Mouse (Mus musculus): ENCODE measurements around the gene Vrk1. TPM values are rescaled to one million over a fixed set of nuclear protein-coding genes. Genes with fewer than 3 reads are reported as not detected.

Gene Vrk1
- total RNA-seq (2021) = 10 to 100 TPM; 16.6 to 17.7 TPM

DNA sequence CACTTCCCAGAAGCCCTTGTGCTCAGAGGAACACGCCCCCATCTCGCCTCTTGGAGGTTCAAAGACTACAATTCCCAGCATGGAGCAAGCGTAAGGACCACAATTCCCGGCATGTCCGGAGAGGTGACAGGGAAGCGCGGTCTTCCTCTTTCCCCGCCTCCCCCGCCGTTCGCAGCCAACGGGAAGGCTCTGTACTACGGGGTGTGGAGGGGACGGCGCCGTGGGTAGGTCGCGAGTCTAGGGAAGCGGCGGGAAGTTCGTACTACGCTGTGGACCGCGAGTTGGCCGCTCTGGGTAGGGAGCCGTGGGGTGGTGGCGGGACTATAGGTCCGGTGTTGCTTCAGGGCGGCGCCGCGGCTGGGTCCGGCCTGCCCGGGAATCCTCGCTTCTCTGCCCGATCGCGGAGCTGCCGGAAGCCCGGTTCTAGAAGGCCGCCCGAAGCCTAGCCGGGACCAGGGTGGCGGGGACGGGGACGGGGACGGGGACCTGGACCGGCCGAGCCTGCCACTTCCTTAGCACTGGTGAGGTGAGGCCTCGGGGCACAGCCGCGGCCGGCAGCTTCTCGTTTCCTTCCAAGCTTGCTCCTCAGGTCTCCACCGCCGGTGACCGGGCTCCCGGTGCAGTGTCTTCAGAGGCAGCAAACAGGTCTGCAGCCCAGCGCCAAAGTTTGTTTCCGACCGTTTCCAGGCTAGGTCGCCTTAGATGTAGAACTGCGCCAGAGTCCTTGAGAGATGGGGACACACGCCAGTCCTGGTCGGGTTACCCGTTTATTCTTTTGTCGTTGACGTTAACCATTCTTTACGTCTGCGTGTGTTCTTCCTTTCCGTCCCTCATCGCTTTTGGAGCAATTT, at the start of gene Vrk1:
TSS of gene Vrk1 (plus strand) at position 164 of the 851 bp plus-strand sequence.
- DNase-seq (ENCODE audit: extremely low spot score in 1 of 2, low spot score in 1 of 2) = peak; percentile 84 to 87

DNA sequence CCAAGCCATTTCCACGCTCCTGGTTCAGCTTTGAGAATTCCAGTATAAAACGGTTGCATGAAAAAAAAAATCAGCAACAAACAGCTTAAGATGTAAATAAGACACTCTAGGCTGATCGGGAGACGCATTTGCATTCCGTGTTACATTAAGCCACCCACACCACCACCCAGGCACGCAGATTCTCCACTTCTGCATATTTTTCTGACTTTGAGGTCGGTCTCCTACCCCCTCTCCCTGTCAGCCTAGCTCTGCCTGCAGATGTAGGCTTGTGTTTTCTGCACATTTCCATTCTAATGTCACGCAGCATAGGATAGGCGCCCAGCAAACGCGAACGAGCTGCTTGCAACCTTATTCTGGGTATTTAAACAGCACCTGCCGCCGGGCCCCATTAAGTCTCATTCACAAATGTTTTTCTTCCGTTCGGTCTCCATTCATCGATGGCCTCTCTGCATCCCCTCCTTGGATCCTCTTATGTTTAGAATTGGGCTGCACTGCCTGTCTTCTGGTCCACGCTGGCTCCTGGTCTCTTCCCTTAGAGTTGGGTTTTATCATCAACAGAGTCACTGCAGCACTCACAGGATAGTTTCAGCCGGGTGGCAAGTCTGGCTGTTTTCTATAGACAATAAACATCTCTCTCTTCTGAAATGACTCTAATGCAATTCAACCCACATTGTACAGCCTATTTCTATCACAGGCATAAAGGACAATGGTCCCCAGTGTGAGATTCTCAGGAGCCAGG, 49.3 kb upstream of the Vrk1 start:
- DNase-seq (ENCODE audit: extremely low spot score in 1 of 2, low spot score in 1 of 2) = peak in 1 of 2 experiments; percentile 44

DNA sequence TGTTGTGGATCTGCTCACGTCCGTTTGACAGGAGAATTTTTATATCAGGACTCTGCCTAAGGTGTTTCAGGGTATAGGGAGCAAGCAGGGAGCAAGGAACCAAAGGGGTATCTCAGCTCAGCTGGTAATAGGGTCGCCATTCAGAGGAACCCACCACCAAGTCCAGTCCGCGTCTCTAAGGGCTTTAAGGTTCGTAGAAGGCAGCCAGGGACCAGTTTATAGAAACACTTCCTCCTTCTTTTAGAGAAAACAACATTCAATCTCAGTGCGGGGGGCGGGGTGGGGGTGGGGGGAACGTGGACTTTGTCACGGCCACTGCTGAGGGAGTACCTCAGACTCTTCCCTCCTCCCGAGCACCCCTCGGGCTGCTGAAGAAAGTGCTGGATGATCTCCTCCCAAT, 48.4 kb upstream of the Vrk1 start:
- no peak for DNase-seq (ENCODE audit: extremely low spot score in 1 of 2, low spot score in 1 of 2)

DNA sequence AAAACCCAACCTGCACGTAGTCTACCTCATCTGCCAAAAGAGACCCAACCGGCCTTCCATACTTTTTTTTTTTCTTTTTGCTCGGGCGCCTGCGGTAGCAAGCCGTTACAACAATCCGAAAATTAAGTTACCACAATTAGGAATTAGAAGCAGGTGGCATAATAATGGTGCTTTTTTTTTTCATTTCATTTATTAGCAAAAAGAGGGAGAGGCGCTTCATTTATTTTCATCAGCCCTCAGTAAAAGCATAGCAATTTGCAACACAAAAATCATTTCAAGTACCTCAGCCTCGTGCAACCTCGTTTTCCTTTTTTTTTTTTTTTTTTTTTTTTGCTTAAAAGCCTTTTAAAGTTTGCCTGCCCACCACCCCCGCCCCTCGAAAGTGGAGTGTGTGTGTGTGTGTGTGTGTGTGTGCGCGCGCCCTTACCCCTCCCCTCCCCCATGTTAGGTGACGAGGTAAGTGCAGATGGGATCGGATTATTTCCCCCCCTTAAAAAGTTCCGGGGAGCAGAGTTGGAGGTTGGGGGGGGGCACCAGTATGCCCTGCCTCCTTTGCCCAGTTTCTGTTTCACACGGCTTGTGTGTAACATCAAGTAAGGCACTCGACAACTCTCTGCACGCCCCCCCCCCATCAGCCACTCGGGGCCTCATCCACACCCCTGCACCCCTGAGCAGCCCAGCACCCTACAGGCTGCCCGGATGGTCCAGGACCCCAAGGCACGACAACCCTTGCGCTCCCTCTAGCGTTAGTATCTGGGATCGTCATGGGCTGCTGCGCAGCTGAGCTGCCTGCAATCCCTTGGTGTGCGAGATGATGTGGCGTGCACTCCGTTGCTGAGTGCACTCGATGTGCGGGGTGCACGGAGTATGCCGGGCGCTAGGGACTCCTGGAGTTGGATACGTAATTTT, 47.7 kb upstream of the Vrk1 start:
- peak; percentile 88 to 94 for DNase-seq (ENCODE audit: extremely low spot score in 1 of 2, low spot score in 1 of 2)

DNA sequence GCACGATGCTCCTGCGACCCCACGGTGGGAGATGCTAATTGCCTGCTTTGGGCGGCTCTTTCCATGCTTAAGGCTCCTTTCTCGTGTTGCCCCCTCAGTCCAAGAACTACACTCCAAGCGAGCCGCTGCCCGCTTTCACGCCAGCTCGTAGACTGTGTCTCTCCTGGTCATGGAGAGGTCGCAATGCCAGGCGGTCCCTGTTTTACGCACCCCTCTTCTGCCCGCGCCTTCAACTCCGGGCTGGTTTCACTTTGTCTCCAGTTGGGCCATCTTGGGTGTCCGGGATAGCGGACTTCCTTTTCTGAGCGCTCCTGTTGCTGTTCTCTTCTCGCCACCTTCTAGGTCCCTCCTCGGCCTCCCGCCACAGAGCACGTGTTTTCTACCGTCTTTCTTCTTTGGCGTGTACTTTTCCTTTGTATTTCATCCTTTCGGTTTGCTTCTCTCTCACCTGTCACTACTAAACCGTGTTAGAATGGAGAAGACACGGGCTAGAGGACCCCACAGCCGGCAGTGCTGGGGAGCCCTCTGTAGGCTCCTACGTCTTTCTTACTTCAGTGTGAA, 46.9 kb upstream of the Vrk1 start:
- DNase-seq (ENCODE audit: extremely low spot score in 1 of 2, low spot score in 1 of 2) = no peak

DNA sequence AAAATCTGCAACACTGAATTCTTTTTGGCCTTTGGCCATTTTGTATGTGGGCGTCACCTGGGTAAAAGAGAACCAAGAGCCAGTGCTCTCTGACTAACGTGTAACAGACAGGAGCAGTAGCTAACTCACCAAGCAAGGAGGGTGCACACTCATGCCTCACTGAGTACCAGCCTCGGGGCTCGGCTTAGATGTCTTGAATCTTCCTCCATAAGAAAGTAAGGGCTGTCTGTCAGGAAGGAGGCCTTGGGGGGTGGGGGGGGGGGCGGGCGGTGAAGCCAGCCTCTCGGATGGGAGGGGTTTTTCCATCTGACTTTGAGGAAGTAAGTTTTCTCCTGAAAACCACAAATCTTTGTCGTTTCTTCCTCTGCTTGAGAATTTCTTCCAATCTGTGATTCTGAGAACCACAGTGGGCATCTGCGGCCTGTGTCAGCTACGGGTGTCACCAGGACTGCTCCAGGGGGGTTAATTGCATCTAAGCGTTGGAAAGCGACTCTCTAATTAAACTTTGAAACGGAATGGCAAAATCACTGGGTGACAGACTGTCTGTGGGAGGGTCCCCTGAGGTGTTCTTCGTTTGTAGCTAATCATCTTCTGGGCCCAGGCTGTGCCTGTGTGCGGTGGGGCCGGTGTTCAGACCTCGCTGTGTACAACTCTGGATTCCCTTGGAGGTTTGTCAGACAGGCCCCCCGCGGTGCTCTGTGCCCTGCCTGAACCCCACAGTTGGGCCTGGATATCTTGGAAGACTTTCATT, 43.0 kb upstream of the Vrk1 start:
- no peak for DNase-seq (ENCODE audit: extremely low spot score in 1 of 2, low spot score in 1 of 2)

DNA sequence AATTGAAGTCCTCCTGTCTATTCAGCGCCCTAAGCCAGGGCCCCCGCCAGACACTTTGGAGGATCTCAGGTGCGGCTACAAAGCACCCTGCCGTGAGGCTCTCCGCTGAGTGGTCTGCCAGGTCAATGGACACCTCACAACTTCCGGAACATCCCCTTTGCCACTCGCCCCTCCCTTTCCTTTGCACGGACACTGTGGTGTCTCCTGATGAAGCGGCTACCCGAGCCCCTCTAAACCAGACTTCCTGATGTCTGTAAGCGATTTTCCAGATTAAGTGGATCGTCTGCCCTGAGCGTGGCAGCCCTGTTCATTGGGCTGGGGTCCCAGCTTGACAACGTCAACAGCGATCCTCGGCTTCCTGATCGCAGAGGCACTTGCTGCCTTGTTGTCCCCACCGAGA, 42.2 kb upstream of the Vrk1 start:
- DNase-seq (ENCODE audit: extremely low spot score in 1 of 2, low spot score in 1 of 2) = no peak

DNA sequence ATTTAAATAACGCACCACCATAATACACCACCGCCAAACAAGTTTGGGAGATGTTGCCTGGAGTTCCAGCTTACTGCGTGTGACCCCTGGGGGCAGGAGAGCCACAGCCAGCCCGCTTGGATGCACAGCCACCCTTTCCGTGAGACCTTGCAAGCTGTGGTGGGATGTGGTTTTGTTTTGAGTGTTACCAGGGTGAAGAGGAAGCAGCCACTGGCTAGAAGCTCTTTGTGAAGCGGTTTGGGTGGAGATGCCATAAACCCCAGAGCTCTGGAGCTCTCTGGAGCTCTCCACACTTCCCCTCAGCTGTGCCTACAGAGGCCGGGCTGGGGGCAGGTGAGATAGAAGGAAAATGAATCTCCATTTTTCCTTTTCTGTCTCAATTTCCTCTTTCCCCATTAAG, 38.8 kb upstream of the Vrk1 start:
- DNase-seq (ENCODE audit: extremely low spot score in 1 of 2, low spot score in 1 of 2) = no peak

DNA sequence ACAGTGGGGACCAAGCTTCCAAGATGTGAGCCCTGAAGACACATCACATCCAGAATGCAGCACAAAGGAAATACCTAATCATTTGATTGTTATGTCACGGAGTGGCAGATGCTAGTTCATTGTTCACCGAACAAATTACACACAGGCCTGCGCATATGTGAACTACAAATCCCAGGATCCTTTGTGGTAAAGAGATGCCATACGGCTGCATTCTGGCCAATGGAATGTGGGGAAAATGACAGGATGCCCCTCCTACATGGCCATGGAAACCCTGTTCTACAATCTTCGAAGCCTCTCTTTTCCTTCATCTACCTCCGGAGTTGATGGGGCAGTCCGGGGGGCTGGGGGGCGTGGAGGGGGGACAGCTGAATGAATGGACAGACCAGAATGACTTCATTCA, 37.4 kb upstream of the Vrk1 start:
- no peak for DNase-seq (ENCODE audit: extremely low spot score in 1 of 2, low spot score in 1 of 2)

DNA sequence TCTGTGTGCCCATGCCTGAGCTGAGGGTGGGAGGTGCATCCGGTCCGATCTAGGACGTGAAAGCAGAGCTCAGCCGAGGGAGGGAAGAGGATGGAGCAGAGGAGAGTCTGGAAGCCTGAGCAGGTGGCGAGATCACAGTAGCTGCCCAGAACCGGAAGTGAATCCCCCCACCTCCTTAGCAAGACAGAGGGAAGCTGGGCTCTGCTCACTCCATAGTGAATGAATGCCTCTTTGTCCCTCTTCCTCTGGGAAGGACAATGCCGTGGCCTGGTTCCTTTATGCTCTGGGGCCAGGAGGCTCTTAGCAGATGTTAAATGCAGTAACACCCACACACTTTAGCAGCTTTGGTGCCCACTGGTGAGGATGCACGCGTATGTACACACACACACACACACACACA, 36.3 kb upstream of the Vrk1 start:
- DNase-seq (ENCODE audit: extremely low spot score in 1 of 2, low spot score in 1 of 2) = no peak

DNA sequence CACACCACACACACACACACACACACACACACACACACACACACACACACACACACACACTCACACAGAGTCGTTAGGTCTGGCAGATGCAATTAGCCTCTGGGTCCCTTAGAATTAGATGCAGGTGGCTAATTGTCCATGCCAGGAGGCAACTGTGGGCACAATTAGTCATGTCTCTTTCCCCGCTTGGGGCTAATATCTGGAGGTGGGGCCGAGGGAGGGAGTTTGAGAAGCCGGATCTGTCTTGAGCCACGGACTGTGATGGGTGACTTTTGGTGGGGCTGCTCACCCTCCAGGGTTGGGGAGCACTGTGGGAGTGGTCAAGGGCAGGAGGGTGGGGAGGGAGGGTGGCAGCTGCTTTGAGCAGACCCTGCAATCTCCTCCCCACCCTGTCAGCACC, 35.9 kb upstream of the Vrk1 start:
- DNase-seq (ENCODE audit: extremely low spot score in 1 of 2, low spot score in 1 of 2) = no peak

DNA sequence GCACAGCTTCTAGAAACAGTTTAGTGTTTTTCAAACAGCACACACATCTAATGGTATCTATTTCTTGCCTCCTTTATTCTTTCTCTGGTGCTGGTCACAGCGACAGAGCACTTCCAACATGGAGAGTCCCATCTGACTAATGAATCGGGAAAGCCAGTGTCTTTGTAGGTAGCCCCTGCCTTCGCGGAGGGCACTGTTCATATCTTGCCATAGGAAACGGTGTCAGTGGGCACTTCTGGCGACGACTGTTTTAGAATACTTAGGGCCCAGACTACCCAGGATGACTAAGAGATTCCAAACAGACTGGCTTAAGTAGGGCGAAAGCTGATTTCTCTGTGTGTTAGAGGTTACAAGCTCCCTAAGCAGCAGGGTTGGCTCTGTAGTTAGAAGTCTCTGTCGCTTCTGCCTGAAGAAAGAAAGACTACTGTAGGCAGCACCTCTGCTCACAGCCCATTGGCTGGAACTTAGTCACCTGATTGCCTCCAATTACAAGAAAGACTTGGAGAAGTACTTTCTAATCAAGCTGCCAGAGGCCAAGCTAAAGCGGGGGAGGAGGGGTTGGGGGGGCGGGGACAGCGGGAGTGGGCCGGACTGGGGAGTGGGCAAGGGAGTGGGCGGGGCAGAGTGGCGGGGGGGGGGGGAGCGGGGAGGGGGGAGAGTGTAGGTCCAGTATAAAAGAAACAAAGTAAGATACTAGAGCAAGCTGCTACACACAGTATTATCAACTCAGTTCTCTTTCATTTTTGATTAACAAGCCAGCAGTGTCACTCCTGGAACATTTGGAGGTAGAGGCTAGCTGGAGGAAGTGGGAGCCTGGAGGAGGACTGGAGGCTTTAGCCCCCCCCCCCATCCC, 28.7 kb upstream of the Vrk1 start:
- no peak for DNase-seq (ENCODE audit: extremely low spot score in 1 of 2, low spot score in 1 of 2)

DNA sequence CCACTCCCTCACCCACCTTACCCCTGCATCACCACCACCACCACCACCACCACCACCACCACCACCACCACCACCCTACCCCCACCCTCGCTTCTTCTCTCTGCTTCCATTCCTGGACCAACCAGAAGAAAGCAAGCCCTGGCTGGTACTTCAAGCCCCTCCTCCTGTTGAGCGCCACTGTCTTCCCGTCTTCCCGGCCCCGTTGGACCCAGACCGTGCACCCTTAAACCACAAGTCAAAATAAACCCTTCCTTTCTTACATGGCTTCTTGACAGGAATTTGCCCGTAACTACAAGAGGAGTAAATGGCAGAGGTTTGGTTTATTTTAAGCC, 28.1 kb upstream of the Vrk1 start:
- DNase-seq (ENCODE audit: extremely low spot score in 1 of 2, low spot score in 1 of 2) = no peak

DNA sequence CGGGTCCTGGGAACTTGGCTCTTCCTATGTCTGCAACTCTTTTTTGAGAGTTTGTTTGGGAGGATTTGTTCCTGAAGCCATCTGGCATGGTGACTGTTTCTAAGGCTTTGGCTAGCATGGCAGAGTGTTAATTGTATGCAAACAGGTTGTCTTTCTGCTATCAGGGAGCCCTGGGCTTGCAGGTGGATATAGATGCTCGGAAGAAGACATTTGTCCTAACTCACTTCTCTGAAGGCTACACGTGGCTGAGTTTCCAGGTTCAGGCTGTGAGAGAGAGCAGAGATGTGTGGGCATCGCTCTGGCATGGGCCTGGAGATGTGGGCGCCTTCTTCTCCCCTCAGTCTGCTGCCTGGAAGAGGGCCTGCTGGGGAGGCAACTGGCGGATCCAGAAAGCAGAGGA, 27.4 kb upstream of the Vrk1 start:
- peak in 1 of 2 experiments; percentile 44 for DNase-seq (ENCODE audit: extremely low spot score in 1 of 2, low spot score in 1 of 2)

DNA sequence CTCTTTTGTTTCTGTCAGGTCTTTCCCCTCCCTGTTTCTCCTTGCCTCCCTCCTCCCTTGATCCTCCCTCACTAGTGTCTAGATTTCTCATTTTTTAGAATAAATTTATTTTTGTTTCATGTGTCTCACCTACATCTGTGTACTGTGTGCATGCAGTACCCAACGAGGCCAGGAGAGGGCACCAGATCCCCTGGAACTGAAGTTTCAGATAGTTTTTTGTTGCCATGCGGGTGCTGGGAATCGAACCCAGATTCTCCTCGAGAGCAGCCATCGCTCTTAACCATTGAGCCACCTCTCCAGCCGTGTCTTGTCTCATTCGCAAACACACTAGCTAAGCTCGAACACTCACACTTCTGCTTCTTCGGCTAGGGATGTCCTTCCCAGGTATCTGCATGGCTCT, 26.5 kb upstream of the Vrk1 start:
- DNase-seq (ENCODE audit: extremely low spot score in 1 of 2, low spot score in 1 of 2) = no peak

DNA sequence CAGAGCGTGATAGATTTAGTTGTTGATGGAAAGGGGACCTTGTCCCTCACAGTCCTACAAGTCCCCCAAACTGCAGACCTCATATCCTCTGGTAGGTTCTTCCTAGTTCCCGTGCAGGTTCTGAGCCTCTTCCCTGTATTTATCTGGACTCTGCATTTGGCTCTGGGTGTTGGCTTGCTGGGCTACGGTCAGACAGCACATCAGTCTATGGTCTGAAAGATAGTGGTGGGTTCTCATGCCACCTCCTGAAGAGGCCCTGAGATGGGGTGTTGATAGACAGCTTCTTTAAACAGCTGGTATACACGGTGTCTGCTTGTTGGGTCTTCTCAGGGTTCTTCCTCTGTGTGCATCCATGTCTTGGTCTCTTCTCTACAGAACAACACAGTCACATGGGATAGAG, 21.6 kb upstream of the Vrk1 start:
- DNase-seq (ENCODE audit: extremely low spot score in 1 of 2, low spot score in 1 of 2) = no peak

DNA sequence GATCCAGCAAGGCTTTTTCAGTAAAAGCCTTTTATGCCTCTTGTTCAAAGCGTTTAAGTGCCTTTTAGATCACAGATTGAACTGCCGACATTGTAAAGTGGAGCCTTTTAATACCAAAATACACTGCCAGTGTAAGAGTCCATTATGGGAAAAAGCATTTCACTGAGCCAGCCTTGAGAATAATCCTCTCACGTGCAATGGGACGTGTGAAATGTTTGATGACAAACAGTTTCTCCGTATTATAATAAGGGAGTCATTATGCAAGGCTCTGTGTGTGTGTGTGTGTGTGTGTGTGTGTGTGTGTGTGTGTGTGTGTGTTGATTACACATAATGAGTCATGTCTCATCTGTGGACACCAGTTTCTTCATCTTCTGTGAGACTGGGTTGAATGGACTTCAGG, 17.3 kb upstream of the Vrk1 start:
- no peak for DNase-seq (ENCODE audit: extremely low spot score in 1 of 2, low spot score in 1 of 2)

DNA sequence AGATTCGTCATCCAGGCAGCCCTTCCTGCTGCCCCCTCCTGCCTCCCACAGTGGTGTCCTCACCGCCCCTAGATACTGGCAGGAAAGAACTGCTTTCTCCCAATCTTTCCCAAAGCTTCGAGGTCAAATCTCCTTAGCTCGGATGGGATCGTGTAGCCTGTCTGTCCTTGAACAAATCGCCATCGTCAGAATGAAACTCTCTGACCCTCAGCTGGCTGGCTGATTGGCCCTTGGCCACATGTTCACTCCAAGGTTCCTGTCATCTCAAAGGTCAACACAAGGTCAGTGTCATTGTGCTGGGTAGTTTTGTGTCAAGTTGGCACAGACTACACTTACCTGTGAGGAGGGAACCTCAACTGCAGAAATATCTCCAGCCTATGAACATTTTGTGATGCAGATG, 16.7 kb upstream of the Vrk1 start:
- no peak for DNase-seq (ENCODE audit: extremely low spot score in 1 of 2, low spot score in 1 of 2)

DNA sequence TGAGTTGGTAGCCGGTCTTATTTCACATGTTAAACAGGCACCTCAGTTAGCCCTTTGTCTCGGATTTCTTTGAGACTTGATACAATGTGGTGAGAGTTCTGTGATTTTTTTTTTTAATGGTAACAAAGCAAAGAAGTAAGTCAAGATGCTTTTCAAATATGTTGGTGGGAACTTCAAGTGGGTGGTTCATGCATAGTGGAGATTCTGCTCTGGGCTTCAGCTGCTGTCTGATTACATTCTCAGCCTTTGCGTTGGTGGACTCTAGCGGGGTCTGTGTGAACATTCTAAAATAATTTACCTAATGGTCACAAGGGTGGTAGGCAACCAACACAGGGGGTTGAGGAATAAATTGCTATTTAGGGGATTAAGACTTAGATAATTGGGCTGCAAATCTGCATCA, 14.1 kb upstream of the Vrk1 start:
- no peak for DNase-seq (ENCODE audit: extremely low spot score in 1 of 2, low spot score in 1 of 2)
